Mouse (Mus musculus) forebrain, embryonic 15.5 days (tissue): ENCODE measurements around the gene Hspd1. TPM values are rescaled to one million over a fixed set of nuclear protein-coding genes. Genes with fewer than 3 reads are reported as not detected.
"Not testable (repeated sequence)": the region's sequence is repeated elsewhere in the genome, so short reads cannot be mapped to it uniquely, and the experiment has no call there.

Experiments
- ATAC-seq: fragments of 200-750 bp; cut with Nextera tagmentation; replicated peaks from 2 replicates; pipeline ENCODE4 v1.8.0; 2017; ENCODE audit warnings: mild to moderate bottlenecking, moderate TSS enrichment, moderate library complexity
- H3K27ac ChIP-seq: fragments of 300-500 bp; sonication (generic); replicated peaks from 2 replicates; pipeline ENCODE4 v1.5.1; 2015; ENCODE audit warnings: mild to moderate bottlenecking, inconsistent platforms
- H3K27me3 ChIP-seq: fragments of 300-500 bp; sonication (generic); 2 replicates; pipeline ENCODE4 v1.6.1; 2015; ENCODE audit warnings: inconsistent platforms
- H3K36me3 ChIP-seq: fragments of 300-500 bp; sonication (generic); 2 replicates; pipeline ENCODE4 v1.6.1; 2015; ENCODE audit warnings: mild to moderate bottlenecking, inconsistent platforms
- H3K4me1 ChIP-seq: fragments of 300-500 bp; sonication (generic); 2 replicates; pipeline ENCODE4 v1.6.1; 2015; ENCODE audit warnings: inconsistent platforms
- H3K4me2 ChIP-seq: fragments of 300-500 bp; sonication (generic); replicated peaks from 2 replicates; pipeline ENCODE4 v1.6.1; 2015; ENCODE audit warnings: mild to moderate bottlenecking, inconsistent platforms
- H3K4me3 ChIP-seq: fragments of 300-500 bp; sonication (generic); 2 replicates; pipeline ENCODE4 v1.5.1; 2015; ENCODE audit warnings: mild to moderate bottlenecking, inconsistent platforms
- H3K9ac ChIP-seq: fragments of 300-500 bp; sonication (generic); replicated peaks from 2 replicates; pipeline ENCODE4 v1.6.1; 2015; ENCODE audit warnings: mild to moderate bottlenecking, inconsistent platforms
- H3K9me3 ChIP-seq: fragments of 300-500 bp; sonication (generic); 2 replicates; pipeline ENCODE4 v1.6.1; 2016; ENCODE audit warnings: inconsistent platforms
- WGBS: fragments of 180-500 bp; shearing (Covaris S2); methylation state at CpG from one replicate; pipeline ENCODE4 v1.1.7; 2015; ENCODE audit warnings: mixed read lengths; 5-methylcytosine and 5-hydroxymethylcytosine counted together
- polyA plus RNA-seq: library from polyadenylated mRNA; unstranded; fragments of >200 nt; fragmentation: Nextera tagmentation; extraction: Ambion mirVana; gene quantifications from 2 replicates; pipeline ENCODE4 v1.2.1, GENCODE M21; 2015

Hspd1 gene
- polyA plus RNA-seq = 291 and 296 TPM in 2 replicates

GRCm38 (mm10) chr1:55087932-55088610 lies at the start of gene Hspd1, which contains the start of gene Hspe1:
Gene Hspd1, minus strand, starts transcription at chr1:55088243.
Gene Hspe1, plus strand, starts transcription at chr1:55088132.
- no peaks in the 10 kb centered on the region for H3K9me3 ChIP-seq
- H3K27me3 ChIP-seq = no peaks in the 10 kb centered on the region
- H3K4me2 ChIP-seq = peak within 1 kb of the TSS; percentile 91
- peak within 1 kb of the TSS; percentile 96 for H3K27ac ChIP-seq
- peak within 1 kb of the TSS; percentile 100 for H3K4me3 ChIP-seq
- ATAC-seq = peak; percentile 96
- H3K36me3 ChIP-seq = peaks cover 39% of the 10 kb centered on the region
- peak within 1 kb of the TSS; percentile 99 for H3K9ac ChIP-seq
- H3K4me1 ChIP-seq = peaks cover 42% of the 10 kb centered on the region
- WGBS = 1% methylated on average over 73 of the region's 76 CpGs

GRCm38 (mm10) chr1:55135846-55136245 lies 47.8 kb upstream of the Hspd1 start:
- Histone ChIP-seq H3K27ac (no peak overlapping the region), H3K27me3 (no peaks in the 10 kb centered on the region), H3K4me1 (peaks cover 14% of the 10 kb centered on the region), H3K9ac (no peak overlapping the region), H3K9me3 (no peaks in the 10 kb centered on the region), H3K4me3 (no peak overlapping the region), H3K4me2 (no peak overlapping the region), H3K36me3 (peaks cover 10% of the 10 kb centered on the region)
- 98% methylated on average over 1 of the region's 1 CpGs for WGBS
- no peak for ATAC-seq

- no peak overlapping the region for H3K9ac ChIP-seq
- H3K4me3 ChIP-seq = no peak overlapping the region
- no peak overlapping the region for H3K4me2 ChIP-seq
- no peak overlapping the region for H3K27ac ChIP-seq
- H3K4me1 ChIP-seq = peaks cover 14% of the 10 kb centered on the region
- ATAC-seq = no peak
- no peaks in the 10 kb centered on the region for H3K9me3 ChIP-seq
- peaks cover 9% of the 10 kb centered on the region; the same call in 1 of the 2 replicates for H3K36me3 ChIP-seq
- 100% methylated on average over 3 of the region's 3 CpGs for WGBS
- H3K27me3 ChIP-seq = no peaks in the 10 kb centered on the region
Measured at GRCm38 (mm10) chr1:55134301-55134700, 46.3 kb upstream of the Hspd1 start.

DNA sequence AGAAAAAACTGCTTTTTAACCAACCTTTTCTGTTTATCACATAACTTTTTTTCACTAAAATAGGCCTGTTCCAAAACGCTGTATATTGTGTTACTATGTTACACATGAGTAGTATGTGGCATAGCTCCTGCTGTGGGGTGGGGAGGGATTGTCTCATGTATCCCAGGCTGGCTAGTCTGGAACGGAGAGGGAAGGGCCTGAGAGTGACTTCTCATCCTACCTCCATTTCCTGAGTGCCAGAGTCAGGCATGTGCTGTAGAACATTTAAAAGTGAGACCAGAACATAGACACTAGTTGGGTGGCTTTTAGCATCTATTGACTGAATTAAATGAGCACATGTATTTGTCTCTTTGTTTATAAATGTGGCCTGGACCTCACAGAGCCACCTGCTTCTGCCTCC lies 45.1 kb upstream of the Hspd1 start:
- Histone ChIP-seq H3K9me3 (no peaks in the 10 kb centered on the region), H3K4me3 (no peak overlapping the region), H3K9ac (no peak overlapping the region; the same call in 1 of the 2 replicates), H3K27me3 (no peaks in the 10 kb centered on the region), H3K27ac (no peak overlapping the region), H3K36me3 (peaks cover 6% of the 10 kb centered on the region; the same call in 1 of the 2 replicates), H3K4me1 (peaks cover 14% of the 10 kb centered on the region), H3K4me2 (no peak overlapping the region)
- 90% methylated on average over 2 of the region's 2 CpGs for WGBS
- ATAC-seq = no peak

DNA sequence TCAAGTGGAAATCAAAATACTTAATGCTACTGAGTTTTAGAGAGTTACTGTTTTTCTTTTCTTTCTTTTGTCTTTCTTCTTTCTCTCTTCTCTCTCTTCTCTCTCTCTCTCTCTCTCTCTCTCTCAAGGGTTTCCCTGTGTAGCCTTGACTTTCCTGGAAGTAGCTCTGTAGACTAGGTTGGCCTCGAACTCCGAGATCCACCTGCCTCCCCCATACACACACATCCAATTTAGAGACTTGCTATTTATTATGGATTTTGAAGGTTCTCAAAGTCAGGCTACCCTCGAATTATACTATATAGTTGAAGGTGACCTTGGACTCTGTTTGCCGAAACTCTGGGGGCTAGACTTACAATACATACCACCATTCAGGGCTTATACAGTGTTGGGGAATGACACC lies 44.3 kb upstream of the Hspd1 start:
- no peaks in the 10 kb centered on the region for H3K9me3 ChIP-seq
- WGBS = 77% methylated on average over 4 of the region's 4 CpGs
- peaks cover 3% of the 10 kb centered on the region; the same call in 1 of the 2 replicates for H3K36me3 ChIP-seq
- no peaks in the 10 kb centered on the region for H3K27me3 ChIP-seq
- H3K9ac ChIP-seq = peak overlapping the region; percentile 98
- no peak overlapping the region for H3K27ac ChIP-seq
- H3K4me1 ChIP-seq = peaks cover 14% of the 10 kb centered on the region
- H3K4me3 ChIP-seq = peak overlapping the region; percentile 77
- H3K4me2 ChIP-seq = peak overlapping the region; percentile 64
- ATAC-seq = no peak

DNA sequence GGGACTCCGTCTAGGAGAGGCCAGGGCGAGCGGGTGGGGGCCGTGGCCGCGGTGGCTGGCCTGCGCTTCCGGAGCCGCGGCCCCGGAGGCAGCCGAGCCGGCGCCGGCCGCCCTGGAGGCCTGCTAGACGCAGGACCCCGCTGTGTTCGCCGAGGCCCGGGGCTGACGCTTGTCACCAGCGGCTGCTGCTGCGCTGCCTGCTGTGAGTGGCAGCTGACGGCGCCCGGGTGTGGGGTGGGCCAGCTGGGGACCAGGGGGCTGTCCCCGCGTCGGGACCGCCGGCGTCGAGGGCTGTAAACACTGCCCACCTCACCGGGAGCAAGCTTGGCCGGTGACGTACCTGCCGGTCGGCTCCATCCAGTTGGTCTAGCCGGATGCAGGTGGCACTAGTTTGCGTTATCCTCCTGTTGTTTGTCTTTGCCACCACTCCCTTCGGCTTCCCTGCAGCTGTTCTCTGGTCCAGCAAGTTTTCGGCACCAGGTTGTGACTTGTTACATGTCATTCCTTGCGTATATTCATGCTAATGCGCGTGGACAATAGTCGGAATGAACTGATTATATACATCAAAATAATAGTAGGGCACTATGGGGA lies 43.5 kb upstream of the Hspd1 start:
- H3K4me3 ChIP-seq = peak overlapping the region; percentile 77
- WGBS = under 1% methylated on average over 47 of the region's 47 CpGs
- no peaks in the 10 kb centered on the region for H3K36me3 ChIP-seq
- ATAC-seq = no peak
- no peaks in the 10 kb centered on the region for H3K27me3 ChIP-seq
- peak overlapping the region; percentile 64 for H3K4me2 ChIP-seq
- peak overlapping the region; percentile 98 for H3K9ac ChIP-seq
- no peaks in the 10 kb centered on the region for H3K9me3 ChIP-seq
- peak overlapping the region; percentile 97 for H3K27ac ChIP-seq
- peaks cover 14% of the 10 kb centered on the region for H3K4me1 ChIP-seq

- Histone ChIP-seq H3K4me1 (peaks cover 14% of the 10 kb centered on the region), H3K27ac (peak within 1 kb of the TSS; percentile 97), H3K9me3 (no peaks in the 10 kb centered on the region), H3K27me3 (no peaks in the 10 kb centered on the region), H3K36me3 (no peaks in the 10 kb centered on the region), H3K4me3 (peak within 1 kb of the TSS; percentile 77), H3K9ac (peak within 1 kb of the TSS; percentile 98), H3K4me2 (peak within 1 kb of the TSS; percentile 64)
- WGBS = under 1% methylated on average over 37 of the region's 42 CpGs
- ATAC-seq = peak; percentile 98
Measured at GRCm38 (mm10) chr1:55130943-55131401, 42.9 kb upstream of the Hspd1 start, which contains the start of gene Mob4. Gene Mob4, plus strand, starts transcription at chr1:55131231.

DNA sequence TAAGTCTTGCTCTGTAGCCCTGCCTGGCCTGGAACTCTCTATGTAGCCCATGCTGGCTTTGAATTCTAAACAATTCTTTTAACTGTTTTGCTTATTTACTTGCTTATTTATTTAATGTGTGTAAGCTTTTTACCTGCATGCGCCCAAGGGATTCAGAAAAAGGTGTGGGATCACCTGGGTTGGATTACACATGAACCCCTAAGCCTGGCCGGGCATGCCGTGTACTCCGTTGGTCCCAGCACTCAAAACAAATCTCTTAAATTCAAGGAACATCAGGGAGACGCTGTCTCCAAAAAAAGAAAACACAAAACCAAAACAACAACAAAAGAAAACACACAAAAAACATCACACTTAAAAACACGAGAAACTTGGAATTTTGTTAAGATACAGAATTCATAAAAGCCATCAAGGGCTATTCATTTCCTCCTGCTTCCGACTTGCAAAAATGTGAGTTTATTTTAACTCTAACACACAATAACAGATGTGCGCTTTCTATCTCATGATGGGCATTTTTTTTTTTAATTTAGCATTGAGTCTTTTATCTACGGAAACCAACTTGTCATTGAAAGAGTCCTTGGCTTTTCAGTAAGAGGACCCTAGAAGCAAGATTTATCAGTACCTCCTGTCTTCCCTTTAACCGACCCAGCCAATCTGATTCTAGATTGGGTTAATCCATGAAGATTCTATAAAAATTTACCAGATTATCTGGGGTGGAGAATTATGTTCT lies 42.3 kb upstream of the Hspd1 start:
- Histone ChIP-seq H3K4me2 (peak overlapping the region; percentile 51), H3K9ac (peak overlapping the region; percentile 98), H3K4me1 (peaks cover 14% of the 10 kb centered on the region), H3K9me3 (no peaks in the 10 kb centered on the region), H3K27me3 (no peaks in the 10 kb centered on the region), H3K36me3 (no peaks in the 10 kb centered on the region), H3K27ac (peak overlapping the region; percentile 97), H3K4me3 (peak overlapping the region; percentile 77)
- 73% methylated on average over 10 of the region's 10 CpGs for WGBS
- no peak for ATAC-seq

GRCm38 (mm10) chr1:55129716-55130115 lies 41.7 kb upstream of the Hspd1 start:
- Histone ChIP-seq H3K27me3 (no peaks in the 10 kb centered on the region), H3K36me3 (no peaks in the 10 kb centered on the region), H3K9me3 (no peaks in the 10 kb centered on the region), H3K9ac (no peak overlapping the region), H3K27ac (no peak overlapping the region), H3K4me3 (no peak overlapping the region), H3K4me2 (no peak overlapping the region), H3K4me1 (peaks cover 14% of the 10 kb centered on the region)
- no peak for ATAC-seq
- 95% methylated on average over 5 of the region's 5 CpGs for WGBS

DNA sequence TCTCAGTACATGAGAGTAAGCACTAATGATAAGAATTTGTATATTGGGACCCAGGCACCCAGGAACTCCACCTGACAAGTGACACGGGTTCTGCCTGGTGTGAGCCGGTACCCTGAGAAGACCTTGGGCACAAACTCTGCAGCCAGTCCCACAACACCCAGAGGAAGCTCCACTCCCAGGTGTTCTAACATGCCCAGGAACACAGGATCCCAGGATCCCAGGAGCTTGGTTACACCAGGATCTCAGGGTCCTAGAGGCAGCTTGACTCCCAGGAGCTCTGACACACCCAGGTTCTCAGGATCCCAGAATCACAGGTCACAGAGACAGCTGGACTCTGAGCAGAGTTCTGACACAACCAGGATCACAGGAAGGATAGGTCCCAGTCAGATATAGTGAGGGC lies 36.1 kb upstream of the Hspd1 start:
- H3K27ac ChIP-seq, H3K4me3 ChIP-seq, H3K9ac ChIP-seq, ATAC-seq, H3K9me3 ChIP-seq, H3K4me2 ChIP-seq, H3K4me1 ChIP-seq, H3K36me3 ChIP-seq, H3K27me3 ChIP-seq: not testable (repeated sequence)
- 97% methylated on average over 2 of the region's 2 CpGs for WGBS

- 96% methylated on average over 2 of the region's 2 CpGs for WGBS
- ATAC-seq = no peak
- Histone ChIP-seq H3K27me3 (no peaks in the 10 kb centered on the region), H3K4me3 (no peak overlapping the region), H3K9me3 (no peaks in the 10 kb centered on the region), H3K4me2 (no peak overlapping the region), H3K9ac (no peak overlapping the region), H3K4me1 (no peaks in the 10 kb centered on the region), H3K27ac (no peak overlapping the region), H3K36me3 (no peaks in the 10 kb centered on the region)
Measured at GRCm38 (mm10) chr1:55123561-55123960, 35.5 kb upstream of the Hspd1 start.

- H3K4me2 ChIP-seq = no peak overlapping the region
- WGBS = 88% methylated on average over 5 of the region's 5 CpGs
- ATAC-seq = no peak
- H3K9ac ChIP-seq = no peak overlapping the region
- no peak overlapping the region for H3K4me3 ChIP-seq
- no peaks in the 10 kb centered on the region for H3K9me3 ChIP-seq
- no peak overlapping the region for H3K27ac ChIP-seq
- no peaks in the 10 kb centered on the region for H3K27me3 ChIP-seq
- H3K36me3 ChIP-seq = no peaks in the 10 kb centered on the region
- H3K4me1 ChIP-seq = no peaks in the 10 kb centered on the region
Measured at GRCm38 (mm10) chr1:55123046-55123445, 35.0 kb upstream of the Hspd1 start.
